Mouse (Mus musculus): ENCODE data around the gene Scgb1a1. TPM values are rescaled to one million over a fixed set of nuclear protein-coding genes. Genes with fewer than 3 reads are reported as not detected.
"Not testable (repeated sequence)": the region's sequence is repeated elsewhere in the genome, so short reads cannot be mapped to it uniquely, and the experiment has no call there.

The Scgb1a1 gene
- total RNA-seq, 2 experiments from 2014 or later = not detected

DNA sequence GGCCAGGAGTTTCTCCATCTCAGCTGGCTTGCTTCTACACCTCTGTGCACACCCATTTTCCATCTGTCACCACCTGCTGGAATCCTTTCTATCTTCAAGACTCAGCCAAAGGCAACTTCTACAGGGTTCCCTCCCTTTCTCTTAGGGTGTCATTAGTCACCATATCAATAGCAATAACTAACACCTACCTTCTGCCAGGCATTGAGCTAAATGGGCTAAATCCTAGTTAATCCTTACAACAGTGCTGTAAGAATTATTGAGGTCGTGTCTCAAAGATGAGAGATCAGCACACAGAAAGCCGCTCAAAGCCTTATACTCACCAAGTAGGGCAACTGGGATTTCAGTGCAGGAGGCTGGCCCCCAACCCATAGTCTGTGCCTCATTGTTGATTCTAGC, 13.3 kb upstream of the Scgb1a1 start:
- no peak for DNase-seq (ENCODE audit: low spot score in 2 of 2)

DNA sequence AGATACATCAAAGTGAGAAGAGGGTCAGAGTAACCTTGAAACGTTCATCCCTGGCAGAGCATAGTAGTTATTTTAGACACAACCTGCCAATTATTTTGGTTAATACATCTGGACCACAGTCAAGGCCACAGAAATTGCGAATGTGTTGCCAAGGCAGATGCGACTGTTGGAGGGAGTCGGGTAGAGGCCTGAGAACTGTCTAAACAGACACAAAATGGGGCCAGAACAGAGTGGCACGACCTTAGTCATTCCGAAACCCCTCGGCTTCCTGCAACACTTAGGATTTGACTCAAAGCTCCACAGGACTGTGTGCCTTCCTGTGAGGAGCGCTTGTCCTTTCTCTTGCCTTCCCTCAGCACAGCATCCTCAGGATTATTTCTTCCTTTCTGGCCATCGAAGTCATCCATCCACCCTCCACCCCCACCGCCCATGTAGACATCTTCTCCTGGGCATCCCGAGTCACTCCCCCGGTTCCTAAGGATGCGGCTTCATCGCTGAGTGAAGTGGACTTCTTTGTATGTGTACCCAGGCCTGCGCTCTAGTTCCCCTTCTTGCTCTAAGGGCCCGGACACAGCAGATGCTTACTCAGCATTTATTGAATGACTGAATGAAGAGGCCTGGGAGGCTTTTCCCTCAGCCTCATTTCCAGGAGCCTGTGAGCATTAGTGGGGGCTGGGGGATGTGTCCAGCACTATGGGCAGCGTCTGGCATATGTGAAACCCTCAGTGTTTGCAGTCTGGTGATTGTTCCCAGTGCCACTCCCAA, 12.7 kb upstream of the Scgb1a1 start:
- DNase-seq (ENCODE audit: low spot score in 2 of 2) = peak in 1 of 2 experiments; percentile 28

DNA sequence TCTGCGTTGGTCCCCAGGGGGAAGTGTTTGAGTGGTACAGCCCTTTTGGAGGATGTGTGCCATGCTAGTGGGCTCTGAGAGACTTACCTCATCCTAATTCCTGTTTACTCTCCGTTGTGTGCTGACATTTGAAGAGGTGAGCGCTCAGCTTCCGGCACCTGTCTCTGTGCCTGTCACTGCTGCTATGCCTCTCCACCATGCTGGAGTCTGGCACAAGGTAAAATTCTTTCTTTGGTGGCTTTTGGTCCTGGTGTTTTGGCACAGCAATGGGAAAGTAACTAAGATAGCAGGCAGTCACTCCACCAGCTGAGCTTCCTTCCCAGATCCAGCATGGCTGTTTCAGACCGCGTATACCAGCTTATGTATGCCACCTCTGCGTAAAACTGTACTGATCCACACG, 12.0 kb upstream of the Scgb1a1 start:
- no peak for DNase-seq (ENCODE audit: low spot score in 2 of 2)

DNA sequence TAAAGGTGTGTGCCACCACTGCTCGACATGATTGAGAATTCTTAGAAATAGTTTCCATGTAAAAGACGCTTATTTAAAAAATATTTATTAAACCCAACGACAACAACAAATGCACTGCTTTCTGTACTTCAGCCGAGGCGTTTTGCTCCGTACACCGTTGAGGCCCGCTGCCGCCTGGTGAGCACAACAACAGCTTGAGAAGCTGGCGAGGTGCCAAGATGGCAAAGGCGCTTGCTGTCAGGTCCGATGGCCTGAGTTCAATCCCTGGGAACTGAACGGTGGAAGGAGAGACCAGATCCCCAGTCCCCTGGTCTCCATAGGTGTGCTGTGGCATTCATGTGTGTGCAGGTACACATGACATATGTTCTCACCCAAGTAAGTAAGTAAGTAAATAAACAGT, 9.7 kb upstream of the Scgb1a1 start:
- DNase-seq (ENCODE audit: low spot score in 2 of 2) = no peak

DNA sequence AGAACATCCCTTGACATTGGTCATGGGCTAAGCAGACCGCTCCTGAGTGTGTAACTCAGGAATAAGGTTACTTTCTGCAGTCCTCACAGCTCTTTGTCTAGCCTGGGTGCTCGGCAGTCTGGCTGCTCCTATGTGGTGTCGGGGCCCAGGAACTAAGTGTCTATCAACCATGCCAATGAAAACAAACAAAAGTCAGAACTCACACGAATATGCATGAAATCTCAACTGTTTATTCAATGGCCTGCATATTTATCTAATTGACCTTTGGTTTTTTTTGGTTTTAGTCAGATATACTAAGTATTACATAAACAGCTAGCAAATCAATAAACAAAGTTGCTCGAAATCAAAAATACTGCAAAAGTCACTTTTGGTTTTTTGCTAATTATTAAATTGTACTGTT, 7.4 kb upstream of the Scgb1a1 start:
- no peak for DNase-seq (ENCODE audit: low spot score in 2 of 2)

DNA sequence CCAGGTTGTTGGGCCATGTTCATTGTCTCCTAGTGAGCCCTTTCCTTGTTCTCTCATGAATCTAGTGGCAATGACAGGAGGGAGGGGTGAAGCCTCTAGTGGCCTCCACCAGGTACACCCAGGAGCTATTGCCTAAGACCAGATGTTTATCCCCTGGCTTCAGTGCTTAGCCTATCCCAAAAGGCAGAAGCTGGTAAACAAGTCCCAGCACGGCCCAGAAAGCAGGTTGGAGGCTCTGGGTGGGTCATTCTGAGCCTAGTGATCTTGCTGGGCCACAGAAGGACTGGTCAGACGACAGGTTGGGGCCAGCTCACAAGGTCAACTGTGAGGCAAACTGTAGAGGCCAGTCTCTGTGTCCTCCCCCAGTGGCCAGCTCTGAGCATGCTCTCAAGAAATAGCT, 3.0 kb upstream of the Scgb1a1 start:
- DNase-seq (ENCODE audit: low spot score in 2 of 2) = no peak

DNA sequence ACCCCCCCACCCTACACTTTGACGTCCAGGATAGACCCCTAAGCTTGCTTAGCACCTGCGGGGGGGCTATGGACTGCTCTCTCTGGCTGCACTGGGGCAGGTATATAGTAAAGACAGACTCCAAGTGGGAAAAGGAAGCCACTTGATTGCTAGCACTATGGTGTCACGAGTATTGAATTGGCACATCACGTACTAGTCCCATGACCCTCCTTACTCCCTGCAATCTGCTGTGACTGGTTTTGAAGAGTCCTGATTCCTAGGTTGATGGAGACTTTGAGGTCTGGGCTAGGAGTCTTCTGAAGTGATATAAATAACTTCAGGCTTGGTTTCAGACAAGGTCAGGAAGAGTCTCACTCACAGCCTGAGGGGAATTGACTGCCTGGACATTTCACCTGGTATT, 2.4 kb upstream of the Scgb1a1 start:
- DNase-seq (ENCODE audit: low spot score in 2 of 2) = no peak

DNA sequence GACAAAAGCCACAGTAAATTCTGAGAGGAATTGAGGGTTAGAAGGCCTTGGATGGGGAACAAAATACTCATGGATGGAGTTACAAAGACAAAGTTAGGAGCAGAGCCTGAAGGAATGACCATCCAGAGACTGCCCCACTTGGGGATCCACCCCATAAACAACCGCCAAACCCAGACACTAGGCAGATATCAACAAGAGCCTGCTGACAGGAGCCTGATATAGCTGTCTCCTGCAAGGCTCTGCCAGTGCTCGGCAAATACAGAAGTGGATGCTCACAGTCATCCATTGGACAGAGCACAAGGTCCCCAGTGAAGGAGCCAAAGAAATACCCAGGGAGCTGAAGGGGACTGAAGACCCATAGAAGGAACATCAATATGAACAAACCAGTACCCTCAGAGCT, 3.9 kb downstream of the Scgb1a1 start:
- DNase-seq (ENCODE audit: low spot score in 2 of 2) = not testable (repeated sequence)

DNA sequence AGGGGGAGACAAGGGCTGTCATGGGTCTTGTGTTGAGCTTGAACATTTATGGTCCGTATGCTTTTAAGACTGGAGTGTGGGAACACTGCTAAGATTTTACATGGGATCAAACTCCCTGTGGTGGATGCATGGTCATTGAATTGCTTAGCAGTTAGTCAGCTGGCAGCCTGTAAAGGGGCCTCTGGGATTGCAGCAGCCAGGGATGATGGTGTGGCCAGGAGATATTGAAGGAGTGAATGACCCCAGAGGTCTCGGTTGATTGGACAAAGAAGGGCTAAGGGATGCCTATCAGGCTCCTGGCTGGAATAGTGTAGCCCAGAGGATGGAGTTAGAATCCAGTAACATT, 4.8 kb downstream of the Scgb1a1 start:
- DNase-seq (ENCODE audit: low spot score in 2 of 2) = no peak

DNA sequence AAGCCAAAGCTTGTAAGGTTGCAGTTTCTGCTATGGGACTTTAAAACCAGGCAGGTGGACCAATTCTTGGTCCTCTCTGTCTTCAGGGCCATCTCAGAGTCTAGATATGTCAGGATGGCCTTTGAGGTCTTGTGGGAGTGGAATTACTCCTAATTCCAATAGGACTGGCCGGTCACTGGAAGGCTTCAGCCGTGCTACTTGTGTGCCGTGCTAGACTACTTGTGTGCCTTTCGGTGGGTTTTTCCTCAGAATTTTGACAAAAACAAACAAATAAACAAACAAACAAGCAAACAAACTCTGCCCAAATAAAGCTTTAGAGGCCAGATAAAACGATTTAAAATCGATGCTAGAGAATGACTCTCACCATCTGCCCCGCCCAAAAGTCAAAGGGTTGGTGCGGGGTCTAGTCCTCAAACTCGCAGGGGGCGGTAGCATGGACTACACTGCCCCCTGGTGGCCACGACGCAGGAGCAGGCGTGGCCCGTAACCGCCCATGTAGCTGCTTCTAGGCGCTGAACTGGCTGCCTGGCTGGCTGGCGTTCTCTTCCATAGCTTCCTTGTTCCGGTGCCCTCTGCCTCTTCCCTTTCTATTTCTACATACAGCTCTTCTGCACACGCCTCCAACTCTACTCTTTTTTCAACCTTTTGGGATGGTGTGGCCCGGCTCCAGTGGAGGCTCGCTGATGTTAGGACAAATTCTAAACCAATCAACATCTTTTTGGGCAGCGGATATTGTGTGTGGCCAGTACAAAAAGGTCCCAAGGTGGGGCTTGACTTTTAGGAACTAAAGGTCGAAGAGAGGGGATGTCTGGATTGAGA, 5.4 kb downstream of the Scgb1a1 start:
- peak; percentile 83 to 92 for DNase-seq (ENCODE audit: low spot score in 2 of 2)

DNA sequence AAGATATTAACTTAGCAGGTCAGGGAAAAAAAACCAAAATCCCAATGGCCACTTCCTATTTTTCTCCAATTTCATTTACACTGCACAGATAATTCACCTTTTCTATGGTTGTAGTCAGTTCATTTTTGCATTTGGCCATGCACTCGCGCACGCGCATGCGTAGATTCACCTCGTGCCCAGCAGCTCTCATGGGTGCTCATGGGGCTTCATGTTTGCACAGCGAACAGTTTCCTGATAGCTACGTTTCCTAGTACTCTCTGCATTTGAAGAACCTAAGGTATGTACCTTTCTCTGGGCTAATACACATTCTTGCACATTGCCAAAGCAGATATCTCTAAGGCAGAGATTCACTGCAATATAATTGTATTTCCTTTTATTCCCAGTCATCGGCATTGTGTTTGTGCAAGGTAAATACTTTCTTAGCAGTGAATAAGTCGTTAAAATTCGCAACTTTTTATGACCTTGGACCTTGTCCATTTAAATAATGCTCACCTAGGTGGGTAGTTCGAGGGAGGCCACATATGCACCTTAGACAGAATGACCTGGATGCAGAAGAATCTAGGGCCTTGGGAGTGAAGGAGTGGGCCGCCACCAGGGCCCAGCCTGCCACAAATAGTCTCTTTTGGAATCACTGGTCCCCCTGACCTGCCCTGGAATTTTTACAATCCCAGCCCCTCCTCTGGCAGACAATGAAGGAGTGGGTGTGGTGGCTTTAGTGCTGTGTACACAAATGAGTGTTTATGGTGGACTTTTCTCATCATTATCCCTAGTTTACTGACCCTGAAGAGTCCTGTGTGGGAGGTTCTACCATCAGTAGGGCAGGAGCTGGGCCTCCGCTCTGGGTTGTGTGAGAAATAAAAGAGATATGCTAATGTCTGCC, 6.2 kb downstream of the Scgb1a1 start:
- DNase-seq (ENCODE audit: low spot score in 2 of 2) = no peak

DNA sequence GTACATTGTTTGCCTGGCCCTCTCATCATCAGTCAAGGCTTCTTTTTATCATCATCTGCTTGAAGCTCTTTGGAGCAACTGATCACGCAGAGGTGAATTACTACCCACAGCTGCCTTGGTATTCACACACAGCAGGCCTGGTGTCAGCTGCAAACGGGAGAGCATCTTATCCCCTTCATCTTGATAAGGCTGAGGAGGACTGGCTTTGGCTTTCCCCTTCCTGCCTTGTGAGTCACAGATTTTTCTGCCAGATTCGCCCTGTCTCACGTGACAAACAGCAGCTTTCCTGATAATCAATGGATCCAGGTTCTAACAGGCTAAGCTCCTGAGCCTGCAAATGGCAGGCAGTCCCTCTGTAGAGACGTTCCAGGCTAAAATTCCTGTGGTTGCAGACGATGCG, 7.8 kb downstream of the Scgb1a1 start:
- DNase-seq (ENCODE audit: low spot score in 2 of 2) = no peak

DNA sequence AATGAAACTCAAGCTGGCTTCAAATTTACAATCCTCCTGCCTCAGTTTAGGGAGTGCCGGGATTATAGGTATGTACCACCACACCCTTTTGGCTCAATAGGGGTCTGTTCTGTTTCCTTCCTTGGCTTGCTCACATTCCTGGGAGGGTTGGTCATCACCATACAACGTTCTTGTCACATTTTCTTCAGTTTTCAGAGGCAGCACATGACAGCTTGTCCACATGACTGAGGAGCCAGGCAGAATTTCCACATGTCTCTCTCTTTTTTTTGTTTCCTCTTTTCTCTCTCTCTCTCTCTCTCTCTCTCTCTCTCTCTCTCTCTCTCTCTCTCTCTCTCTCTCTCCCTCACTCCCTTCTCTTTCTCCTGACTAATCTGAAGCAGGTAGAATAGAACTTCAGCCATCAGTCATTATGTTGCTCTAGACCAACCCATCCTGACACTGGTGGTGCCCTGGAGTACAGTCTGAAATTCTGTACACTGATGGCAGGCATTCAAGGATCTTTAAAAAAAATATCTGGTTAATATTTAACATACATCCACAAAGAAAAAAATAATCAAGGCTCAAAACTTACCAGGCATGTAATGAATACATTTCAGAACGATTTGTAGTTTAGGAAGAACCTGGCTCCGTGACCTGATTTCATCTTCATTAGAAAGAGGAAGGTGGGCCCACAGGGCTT, 10.6 kb downstream of the Scgb1a1 start:
- no peak for DNase-seq (ENCODE audit: low spot score in 2 of 2)

DNA sequence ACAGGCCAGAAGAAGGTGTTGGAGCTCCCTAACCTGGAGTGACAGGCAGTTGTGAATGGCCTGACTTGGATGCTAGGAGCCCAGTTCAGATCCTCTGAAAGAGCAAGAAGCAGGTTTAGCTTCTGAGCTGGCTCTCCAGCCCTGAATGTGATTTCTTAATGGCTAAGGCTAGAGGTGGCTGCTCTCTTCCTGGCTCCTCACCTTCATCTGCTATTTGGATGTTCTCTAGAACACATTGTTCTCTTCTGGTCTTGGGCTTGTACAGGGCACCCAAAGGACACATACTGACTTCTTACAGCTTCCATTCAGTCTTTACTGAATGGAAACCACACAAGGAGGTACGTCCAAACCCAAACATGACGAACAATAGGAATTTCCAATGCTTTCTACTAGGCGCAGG, 11.7 kb downstream of the Scgb1a1 start:
- no peak for DNase-seq (ENCODE audit: low spot score in 2 of 2)

DNA sequence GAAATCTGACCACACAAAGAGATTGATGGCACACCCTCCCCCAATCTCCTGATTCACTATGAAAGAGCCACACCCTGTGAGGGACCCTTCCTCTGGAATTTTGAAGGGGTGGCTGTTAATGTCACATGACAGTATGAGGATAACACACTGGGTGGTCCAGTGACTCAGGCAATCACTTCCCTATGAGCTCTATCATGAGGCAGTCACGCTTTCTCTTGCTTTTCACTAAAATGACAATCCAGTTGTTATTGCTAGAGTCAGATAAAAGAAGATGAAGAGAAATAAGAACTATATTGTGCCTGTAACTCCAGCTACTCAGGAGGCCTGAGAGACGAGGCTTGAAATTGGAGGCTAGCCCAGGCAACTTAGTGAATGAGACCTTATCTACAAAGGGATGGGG, 12.2 kb downstream of the Scgb1a1 start:
- DNase-seq (ENCODE audit: low spot score in 2 of 2) = no peak

DNA sequence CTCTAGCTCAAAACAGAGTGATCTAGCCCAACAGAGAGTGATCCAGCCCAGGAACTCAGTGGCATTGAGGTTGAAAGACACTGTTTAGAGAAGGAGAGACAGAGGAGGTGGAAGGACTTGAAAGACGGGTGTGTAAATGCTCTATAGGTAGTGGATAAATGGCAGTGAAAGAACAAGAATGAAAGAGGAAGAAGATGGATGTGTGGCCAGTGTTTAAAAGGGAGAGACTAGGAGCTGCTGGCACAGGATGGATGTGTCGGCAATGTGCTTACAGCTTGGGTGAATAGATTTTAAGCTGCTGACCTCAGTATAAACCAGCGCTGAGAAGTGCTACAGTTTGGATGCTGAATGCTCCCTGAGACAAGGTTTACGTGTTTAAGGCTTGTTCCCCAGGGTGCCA, 13.3 kb downstream of the Scgb1a1 start:
- DNase-seq (ENCODE audit: low spot score in 2 of 2) = no peak

DNA sequence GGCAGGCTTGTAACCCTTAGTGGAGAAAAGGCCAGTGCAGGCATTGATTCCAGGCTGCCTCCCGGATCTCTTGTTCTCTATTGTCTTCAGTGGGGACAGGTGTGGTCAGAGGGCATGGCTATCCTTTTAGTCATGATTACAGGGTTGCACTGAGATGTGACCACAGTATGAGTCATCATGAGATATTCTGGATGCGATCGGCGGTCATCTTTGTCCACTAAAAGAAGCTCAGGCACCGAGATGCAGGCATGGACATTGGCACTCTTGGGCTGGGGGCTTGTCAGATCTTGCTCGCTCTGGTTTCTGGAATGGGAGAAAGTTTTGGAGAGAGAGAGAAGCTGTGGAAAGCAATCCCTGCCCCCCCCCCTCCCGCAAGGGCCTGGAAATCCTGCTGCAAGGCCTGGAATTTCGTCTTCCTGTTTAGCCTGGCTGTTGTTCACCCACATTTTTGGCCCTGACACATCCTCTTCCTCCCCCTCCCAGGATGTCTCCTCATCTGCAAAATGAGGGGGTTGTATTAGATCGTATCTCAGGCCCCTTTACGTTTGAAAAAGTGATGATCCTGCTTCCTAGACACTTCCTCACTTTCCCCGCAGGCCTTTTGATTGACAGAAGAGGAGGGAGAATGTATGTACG, 13.9 kb downstream of the Scgb1a1 start:
- DNase-seq (ENCODE audit: low spot score in 2 of 2) = no peak

DNA sequence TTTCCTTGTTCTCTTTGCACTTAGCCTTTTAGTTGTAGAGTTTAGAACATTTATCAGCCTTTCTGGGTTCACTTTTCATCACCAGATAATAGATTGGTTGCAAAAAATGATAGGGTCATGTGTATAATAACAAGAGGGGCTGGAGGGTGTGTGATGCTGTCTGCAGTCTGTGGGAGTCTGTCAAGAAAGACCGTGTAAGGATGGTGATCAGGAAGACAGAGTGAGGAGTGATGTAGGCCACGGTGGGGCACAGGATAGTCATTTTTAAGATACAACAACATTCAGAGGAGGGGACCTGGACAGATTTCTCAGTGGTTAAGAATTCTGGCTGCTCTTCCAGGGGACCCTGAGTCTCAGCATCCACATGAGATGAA, 15.6 kb downstream of the Scgb1a1 start:
- no peak for DNase-seq (ENCODE audit: low spot score in 2 of 2)

DNA sequence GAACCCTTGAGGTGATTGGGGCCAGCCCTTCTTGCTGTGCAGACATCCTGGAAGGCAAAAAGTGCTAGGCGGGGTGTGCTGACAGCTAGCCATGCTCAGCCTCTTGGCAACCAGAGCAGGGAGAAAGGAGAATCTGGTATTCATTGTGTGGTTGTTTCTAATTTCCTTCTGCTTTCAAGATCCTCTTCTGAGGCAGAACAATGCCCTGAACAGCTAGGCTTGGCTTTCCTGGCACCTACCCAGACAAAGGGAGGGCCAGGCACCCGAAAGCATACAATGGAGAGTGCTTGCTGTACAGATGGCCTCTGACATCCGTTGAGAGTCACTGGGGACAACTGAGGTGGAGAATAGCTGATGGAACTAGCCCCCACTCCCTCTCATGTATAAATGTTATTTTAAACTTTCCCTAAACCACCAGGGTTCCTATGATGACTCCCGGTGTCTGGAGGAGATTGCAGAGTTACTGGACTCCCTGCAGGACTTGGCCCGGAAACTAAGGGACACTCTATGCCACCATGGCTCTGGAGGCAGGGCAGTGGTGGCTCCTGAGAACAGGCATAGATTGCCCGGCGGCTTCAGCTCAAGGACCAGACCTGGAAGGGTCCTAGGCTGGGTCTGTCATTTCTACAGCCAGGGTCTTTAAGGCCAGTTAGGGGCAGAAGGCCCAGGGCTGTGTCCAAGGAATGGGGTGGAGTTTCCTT, 16.2 kb downstream of the Scgb1a1 start:
- DNase-seq (ENCODE audit: low spot score in 2 of 2) = no peak

DNA sequence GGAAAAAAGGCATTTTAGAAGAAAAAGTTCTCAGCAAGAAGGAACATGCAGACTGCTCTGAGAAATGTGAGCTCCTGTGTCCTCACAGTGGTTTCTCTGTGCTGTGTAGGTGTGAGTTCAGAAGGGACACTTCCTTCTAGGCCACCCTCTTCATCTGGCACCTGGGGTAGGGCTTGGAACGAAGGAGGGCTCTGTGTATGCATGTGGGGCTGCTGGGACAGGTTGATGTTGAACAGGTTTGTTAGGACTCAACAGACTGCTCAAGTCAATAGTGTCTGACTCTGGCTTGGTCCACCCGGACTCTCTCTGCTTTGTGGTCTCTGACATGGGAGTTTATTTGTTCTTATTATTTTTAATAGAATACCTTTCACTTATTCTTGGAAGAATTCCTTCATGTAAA, 17.4 kb downstream of the Scgb1a1 start:
- DNase-seq (ENCODE audit: low spot score in 2 of 2) = no peak
